Mouse (Mus musculus): ENCODE results near the gene Cfap36.

Gene Cfap36

DNA sequence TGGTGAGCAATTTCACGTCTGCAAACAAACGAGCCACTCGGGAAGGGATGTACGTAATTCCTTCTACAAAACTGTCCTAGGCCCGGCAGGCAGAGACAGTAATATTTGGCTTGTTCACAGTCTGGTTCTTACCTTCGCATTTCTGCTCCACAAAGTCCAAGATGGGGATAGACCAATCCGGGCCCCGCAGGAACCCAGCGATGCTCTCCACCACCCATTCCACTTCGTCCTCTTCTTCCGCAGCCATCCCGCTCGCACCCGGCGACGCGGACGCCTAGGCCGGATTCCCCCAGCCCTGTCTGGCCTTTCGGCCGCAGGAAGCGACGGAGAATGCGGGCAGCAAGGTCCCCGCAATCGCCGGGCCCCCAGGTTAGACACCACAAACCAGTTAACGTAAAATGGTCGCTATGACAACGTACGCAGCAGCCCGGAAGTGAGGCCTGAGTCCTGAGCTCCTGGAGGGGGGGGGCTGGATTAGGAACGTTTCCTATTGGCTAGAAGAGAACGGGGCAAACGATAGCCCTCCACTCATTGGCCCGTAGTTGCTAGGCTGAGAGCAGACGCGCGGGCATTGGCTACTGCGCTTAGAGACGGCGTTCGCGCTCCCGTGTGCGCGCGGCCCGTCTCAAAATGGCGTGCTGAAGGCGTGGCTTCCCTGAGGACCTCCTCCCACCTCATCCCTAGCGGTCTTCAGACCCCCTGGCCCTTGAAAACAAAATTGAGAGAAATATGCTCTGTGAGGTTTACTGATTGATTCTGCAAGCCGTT lies at the start of gene Cfap36:
Gene Cfap36, minus strand, starts transcription at position 527 of the 768 bp plus-strand sequence.
- DNase-seq, result peak; percentile 95

DNA sequence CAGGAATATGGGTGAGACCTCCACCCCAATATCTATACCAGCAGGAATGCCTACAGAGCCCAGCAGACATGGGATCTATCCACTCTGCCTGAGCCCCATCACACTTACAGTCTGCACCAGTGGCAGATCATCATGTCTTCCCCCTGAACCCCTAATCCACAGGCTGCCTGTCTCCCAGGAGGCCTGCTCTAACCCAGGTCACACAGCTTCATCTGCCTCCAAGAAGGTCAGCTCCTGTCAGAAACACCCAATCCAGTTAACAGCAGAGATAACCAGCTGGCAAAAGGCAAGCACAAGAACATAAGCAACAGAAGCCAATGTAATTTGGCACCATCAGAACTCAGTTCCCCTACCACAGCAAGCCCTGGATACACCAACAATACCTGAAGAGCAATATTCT lies 40.1 kb upstream of the Cfap36 start:
- no peak for DNase-seq

DNA sequence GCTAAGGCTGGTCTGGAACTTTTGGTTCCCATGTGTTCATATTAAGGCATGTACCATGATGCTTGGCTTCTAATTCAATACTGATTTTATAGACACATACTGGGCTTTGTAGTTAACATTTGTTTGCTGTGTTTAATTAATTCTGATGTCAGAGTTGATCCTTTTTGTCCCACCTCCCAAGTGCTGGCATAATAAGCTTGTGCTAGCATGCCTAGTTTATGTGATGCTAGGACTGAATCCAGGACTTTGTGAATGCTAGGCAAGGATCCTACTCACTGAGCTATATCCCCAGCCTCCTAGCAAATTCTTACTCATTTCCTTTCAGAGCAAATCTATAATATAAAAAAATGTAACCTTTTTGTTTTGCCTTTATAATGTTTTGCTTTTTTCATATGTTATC lies 38.8 kb upstream of the Cfap36 start:
- no peak for DNase-seq

DNA sequence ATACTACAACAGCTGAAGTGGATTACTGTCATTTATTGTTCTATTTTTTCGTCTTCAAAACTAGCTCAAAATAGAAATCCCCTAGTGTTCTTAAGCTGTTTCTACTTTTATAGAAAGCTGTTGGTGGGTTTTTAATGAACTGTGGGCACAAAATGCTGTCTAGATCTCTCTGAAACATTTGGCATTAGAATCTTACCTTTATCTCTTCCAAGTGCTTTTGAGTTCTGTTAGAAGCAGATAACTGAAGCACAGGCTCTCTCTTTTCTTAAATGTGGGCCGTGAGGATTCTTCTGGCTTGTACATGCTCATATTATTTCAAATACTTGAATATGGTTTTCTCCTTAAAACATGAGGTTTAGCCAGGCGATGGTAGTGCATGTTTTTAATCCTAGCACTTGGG lies 27.5 kb upstream of the Cfap36 start:
- no peak for DNase-seq

DNA sequence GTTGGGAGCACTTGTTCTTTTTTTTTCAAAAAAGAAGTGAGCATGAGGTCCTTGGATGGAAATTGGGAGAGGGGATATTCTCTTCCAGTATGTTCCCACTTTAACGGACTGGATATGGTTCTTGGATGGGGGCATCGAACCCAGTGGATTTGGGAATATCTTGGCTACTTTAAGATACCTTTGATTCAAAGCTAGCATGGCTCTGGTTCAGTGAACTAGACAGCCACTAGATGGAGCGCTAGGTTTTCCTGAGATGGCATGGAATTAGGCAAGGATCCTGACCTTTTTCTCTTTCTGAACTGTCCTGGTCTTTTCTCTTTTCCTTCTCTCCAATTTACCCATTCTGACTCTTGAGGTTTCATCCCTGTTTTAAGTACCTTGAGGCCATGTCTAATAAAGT lies 20.6 kb upstream of the Cfap36 start:
- no peak for DNase-seq

DNA sequence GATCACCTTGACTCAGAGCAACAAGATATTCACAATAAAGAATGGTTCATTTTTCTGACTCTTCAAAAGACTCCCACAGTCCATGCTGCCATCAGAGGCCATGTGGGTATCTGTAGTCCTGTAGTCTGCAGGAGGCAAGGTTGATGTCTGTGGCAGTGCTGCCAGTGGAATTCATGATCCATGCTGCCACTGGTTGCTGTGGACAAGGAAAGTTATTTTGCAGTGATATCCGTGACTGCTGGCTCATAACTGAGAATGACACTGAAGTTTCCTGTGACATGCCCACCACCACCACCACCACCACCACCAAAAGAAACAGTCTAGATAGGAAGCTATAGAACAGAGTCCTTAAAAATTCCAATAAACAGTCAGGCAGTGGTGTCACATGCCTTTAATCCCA lies 7.4 kb upstream of the Cfap36 start:
- DNase-seq, result no peak

DNA sequence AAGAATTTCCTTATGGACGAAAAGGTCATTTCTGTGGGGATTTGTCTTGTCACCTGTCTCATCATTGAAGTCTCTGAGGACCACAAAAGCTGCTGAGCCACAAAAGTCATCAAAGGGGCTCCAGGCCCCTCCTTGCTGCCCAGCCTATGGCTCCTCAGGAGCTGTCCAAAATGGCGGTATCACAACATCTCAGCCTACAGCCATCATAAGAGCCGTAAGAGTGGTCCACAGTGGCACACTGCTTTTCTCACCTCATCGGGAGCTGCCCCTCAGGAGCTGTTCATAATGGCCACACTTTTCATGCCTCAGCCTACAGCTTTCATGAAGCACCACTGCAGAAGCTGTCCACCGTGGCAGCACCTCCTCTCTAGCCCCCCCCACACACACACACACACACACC lies 1.2 kb upstream of the Cfap36 start:
- DNase-seq, result no peak

DNA sequence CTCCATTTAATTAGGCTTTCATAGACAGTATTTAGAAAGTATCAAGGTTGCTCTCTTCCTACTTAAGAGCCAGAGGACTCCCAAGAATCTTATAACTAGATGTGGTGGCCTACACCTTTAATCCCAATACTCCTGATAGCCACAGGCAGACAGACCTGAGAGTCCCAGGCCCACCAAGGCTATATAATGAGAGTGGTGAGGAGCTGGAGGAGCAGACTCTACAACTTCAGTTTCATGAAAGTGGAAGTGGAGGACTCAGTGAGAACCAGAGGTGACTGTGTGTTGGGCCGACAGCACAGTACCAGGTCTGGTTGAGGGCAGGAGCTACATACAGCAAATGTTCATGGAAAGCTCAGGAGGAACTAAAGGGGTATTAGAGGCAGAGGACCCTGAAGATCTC lies 516 bp upstream of the Cfap36 start:
- no peak for DNase-seq

DNA sequence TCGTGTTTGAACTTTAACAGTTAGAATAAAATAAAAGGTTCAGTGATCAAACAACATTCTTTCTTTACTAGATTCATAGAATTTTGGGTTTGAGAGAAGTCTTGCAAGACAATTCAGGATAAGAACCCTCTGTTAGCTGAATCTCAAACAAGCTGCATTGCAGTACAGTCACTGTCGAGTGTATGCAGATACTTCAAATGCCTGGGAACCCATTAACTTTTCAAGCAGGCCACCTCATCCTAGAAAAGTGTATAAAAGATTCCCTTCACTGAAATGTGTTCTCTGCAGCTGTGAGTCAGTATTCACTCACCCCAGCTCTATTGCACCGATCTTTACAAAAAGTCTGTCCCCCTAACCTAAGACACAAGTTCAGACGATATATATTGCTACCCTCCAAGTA lies 1.2 kb downstream of the Cfap36 start:
- no peak for DNase-seq

DNA sequence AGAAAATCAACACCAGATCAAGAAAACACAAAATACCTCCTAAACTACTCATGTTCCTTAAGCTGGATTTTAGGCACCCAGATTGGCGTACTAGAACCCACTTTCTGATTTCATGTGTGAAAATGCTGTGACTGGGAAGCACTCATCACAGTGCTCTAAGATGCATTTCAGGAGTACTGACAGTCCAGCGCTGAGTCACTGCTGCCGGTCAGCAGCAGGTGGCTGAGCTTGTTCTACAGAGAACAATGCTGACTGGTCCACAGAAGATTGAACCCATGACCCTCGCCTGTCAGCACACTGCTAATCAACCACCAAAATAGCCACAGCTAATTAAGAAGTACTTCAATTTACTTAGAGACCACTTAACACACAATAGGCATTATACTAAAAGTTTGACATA lies 5.2 kb downstream of the Cfap36 start:
- DNase-seq, result no peak

DNA sequence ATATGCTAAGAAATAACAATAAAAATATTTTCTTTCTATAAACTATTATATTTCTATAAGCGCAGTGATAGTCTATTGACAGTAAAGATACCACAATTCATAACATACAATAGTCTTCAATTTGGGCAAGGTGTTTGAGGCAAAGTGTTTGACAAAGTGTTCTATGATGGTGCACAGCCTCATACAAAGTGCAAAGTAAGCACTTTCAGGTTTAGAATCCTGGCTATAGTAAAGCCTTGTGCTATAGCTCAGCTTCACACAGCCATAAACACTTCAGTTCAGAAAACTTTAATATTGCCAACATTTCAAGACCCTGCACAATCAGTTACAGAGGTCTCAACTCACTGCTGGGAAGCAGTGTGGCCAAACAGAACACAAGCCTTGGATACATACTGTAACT lies 7.9 kb downstream of the Cfap36 start:
- DNase-seq, result no peak

DNA sequence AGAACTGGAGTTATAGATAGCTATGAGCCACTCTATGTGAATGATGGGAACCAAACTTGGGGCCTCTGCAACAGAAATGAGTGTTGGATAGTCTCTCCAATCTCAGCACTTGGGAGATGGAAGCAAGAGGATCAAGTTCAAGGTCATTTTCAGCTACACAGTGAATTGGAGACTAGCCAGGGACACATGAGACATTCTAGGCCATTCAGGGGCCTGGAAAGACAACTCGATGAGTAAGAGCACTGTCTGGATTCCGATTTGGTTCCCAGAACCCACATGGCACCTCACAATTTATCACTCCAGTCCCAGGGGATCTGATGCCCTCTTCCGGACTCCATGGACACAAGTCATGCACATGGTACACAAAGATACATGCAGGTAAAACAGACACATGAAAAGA lies 8.7 kb downstream of the Cfap36 start:
- DNase-seq, result no peak

DNA sequence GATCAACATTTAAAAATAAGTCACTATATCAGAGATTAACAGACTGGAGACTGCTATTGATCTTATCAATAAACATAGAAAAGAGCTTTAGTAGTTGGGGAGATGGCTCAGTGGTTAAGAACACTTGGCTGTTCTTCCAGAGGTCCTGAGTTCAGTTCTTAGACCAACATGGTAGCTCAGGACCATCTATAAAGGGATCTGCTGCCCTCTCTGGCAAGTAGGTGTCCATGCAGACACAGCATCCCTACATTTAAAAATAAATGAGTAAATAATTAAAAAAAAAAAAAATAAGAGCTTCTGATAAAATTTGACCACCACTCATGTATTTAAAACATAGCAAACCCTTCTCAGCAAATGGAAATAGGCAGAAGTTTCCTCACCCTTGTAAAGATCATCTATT lies 9.2 kb downstream of the Cfap36 start:
- no peak for DNase-seq

DNA sequence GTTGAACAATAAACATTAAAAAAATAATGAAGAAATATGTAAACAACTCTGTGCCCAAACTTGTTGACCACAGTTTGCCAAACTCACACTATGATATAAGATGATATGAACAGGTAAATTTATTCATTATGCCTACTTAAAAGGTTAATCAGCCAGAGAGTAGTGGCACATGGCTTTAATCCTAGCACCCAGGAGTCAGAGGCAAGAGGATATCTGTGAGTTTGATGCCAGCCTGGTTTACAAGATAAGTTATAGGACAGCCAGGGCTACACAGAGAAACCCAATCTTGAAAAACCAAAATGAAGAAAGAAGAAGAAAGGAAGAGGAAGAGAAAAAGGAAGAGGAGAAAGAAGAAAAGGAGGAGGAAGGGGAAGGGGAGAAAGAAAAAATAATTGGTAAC lies 9.8 kb downstream of the Cfap36 start:
- no peak for DNase-seq

DNA sequence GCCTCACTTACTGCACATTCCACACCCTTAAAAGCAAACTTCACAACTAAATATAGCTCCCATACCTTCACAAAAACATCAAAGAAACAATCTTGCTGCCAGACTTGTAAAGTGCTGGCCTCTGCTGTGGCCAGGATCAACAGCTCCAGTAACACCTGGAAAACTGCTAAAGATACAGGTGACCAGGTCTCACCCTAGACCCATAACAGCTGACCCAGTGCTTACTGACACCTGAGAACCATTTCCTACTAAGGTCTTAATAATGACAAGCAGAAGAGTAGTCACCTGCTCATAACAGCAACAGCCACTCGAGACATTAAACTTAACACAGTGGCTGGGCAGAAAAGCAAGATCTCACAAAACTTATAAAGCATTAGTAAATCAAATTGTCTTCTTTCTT lies 13.6 kb downstream of the Cfap36 start:
- DNase-seq, result no peak

DNA sequence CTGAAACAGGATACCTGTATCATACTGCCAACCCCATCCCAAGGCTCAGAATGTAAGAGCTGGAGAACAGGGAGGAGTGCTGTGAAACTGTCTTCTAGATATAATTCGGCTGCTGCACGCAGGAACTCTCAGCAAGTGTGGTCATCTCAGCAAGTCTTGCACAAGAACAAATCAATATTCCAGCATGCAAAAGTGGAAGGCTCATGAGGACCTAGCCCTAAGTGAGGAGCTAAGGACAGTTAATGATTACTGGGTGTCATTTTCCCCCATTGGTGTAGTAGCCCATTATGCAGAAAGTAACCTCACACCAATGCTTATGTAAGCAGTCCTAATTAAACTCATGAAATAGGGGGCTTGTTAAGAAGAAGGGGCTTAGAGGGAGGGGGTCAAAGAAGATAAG lies 18.3 kb downstream of the Cfap36 start:
- DNase-seq, result no peak

DNA sequence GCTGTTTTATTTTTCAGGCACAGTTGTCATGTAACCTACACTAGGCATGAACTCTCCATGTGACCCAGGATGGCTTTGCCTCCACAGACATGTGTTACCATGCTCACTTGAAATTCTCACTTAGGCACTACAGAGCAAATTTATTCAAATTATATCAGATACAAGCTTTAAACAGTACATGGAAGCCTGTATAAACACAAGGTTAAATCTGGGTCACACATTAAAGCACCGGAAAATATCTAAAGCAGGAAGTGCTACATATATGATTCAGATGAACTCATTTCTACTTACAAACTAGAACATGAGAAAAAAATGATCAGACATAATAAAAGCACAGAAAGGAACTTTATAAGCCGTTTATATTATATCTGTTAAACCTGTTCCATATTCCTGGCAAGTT lies 22.5 kb downstream of the Cfap36 start:
- no peak for DNase-seq

DNA sequence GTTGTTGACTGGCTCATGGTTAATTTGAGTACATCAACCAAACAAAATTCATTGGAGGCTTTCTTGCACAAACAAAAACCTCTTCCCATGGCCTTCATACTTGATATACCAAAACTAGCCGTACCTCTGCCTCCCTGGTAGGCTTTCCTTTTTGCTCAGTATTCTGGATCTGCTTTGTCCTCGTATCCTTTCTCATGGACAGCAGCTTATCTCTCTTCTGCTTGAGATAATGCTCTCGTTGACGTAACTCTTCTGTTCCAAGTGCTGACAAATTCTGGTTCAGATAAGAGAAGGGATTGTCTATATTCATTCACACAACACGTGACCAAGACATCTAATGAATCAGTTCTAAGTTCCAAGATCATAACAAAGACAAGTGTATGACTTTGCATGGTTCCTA lies 24.9 kb downstream of the Cfap36 start:
- no peak for DNase-seq

DNA sequence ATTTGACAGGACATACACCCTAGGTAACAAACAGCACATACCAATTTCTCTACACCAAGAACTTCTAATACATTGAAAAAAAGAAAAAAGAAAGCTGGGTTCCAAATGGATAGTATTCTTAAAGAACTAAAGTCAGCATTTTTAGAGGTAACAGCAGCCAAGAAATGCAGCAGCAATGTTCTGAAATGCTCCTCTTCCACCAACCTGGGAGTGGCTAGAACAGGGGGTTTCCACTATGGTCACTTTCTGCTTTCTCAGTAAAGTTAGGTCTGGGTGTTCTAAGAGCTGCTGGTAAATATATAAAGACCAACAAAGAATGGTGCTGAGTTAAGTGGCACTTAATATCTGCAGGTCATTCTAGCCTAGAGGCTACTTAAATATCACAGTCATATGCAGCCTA lies 28.2 kb downstream of the Cfap36 start:
- DNase-seq, result no peak

DNA sequence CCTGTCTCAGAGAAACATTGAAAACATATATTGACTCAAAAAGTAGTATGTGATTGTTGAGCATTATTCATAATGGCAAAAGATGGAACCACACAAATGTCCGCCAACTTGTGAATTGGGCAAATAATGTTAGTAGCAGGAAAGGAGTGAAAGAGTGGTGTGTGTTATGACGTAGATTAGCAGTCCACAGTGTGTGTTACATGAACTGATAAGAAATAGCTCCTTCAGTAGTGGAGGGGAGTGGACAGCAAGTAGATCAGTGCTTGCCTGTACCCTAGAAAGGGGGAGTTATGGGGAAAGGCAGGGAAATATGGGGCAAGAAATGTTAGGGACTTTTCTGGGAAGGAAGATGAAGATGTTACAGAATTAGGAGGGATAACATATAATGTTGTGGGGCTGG lies 31.0 kb downstream of the Cfap36 start:
- DNase-seq, result no peak

DNA sequence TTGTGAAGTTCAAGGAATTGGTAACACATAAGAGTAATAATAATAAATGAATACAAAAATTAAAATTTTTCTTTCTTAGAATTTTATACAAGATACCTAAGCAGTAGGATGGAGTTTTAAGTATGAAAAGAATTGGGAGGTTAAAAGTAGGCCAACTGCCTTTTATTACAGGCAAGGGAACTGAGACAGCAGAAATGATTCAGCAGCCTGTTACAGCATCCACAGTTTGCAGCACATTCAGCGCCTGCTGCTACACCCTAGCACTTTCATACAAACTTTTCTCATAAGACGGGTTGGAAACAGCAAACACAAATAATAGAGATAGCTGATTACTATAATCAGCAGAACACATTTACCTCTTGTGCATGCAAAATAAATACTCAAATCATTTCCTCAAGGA lies 37.4 kb downstream of the Cfap36 start:
- DNase-seq, result no peak

DNA sequence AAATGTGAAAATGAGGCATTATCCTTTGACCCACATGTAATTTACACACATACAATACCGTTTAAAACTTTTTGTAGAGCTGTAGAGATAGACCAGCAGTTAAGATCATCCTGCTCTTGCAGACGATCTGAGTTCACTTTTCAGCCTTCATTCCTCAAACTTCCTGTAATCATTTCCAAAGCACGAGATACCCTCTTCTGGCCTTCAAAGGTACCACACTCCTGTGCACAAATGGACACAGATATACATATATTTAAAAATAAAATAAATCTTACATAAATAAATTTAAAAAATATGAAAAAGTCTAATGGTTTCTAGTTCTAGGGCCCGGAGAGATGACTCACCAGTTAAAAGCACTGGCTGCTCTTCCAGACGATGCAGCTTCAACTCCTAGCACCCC lies 43.6 kb downstream of the Cfap36 start:
- no peak for DNase-seq

DNA sequence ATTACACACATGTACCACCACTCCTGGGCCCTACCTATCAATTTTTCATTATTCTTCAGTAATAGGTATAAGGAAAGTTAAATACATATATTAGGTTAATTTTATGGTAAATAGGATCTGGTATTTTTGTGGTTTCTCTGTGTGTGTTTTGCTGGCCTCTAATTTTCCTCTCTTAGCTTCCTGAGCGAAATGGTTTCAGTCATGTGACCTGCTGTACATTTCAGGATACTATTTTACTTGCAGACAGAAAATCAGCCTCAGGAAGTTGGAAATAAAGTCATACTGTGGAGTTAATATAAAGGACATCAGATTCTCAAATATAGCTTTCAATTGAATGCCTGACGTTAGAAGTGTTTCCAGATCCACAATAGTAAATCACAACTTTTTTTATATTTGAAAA lies 58.2 kb downstream of the Cfap36 start:
- no peak for DNase-seq

DNA sequence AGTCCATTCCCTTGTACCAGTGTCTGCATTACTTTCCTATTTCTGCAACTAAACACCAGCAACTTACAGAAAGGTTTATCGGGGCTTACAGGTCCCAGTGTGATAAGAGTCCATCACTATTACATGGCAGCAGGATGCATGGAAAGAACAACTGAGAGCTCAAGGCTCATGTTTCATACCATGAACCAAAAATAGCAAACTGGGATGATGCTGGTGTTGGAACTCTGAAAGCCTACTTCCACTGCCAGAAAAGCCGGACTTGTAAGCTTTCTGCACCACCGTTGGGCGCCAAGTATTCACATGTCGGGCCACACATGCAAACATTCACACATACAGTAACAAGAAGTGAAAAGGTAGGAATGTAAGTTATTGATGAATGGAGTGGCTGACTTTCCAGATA lies 65.5 kb downstream of the Cfap36 start:
- DNase-seq, result no peak

DNA sequence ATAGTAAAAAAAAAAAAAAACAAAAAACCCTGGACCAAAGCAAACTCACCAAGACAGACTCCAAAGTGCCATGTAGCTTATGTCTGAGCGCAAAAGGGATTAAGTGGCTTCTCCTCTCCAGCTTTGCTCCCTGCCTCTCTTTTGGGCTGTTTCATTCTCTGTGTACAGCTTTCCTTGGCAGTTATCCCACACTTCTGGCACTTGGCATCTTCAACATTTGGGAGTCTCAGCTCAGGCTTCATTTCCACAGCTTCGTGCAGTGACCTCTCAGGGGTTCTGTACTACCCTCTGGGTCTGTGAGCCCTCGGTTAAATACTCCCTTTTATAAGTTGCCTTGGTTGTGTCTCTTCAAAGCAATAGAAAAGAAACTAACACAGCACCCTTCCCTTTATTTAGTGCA lies 66.6 kb downstream of the Cfap36 start:
- peak; percentile 49 for DNase-seq

DNA sequence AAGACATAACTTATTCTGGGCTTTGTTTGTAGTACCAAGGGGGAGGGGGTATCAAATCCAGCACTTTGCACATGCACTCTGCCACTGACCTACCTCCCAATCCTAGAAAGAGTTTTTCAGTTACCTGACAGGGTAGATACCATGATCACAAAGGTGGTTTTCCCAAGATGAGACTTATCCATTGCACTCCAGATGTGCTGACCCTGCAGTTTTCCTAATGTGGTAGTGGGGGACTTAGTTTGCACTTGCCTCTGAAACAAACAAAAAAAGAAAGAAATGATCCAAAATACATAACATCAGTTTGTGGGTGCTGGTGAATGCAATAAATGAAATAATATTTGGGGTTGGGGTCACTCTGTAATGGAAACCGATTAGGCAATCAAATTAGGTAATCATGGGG lies 67.9 kb downstream of the Cfap36 start:
- DNase-seq, result no peak

Data from cerebellum, adult 11-12 months (tissue).